14 mouse cellular contexts compared by ENCODE assay signal in genomic region chr10:37400991-37401390, GRCm38 (mm10).
DNase-seq lines count a peak whose midpoint lies in the region; ATAC-seq and TF ChIP-seq lines count a peak whose summit lies in the region.
"Had no signal": no experiment of that assay in that cellular context is flagged by ENCODE, and none has a peak within 500 bp of the region (broad histone marks: within the 10 kb centered on the region; RNA-seq: fewer than 3 reads in every experiment).

No protein-coding gene starts in this region.

- H3K36me3 ChIP-seq in kidney, adult 2 months (ENCODE audit: control insufficient read depth, insufficient read depth, low read length): no peaks in the 10 kb centered on the region
- no peaks in the 10 kb centered on the region for H3K36me3 ChIP-seq in neural tube, embryonic 15.5 days
- H3K36me3 ChIP-seq: neural tube, embryonic 13.5 days had no signal

- 18% methylated on average over 1 of the region's 1 CpGs for WGBS in kidney, adult 2 months
- WGBS in neural tube, embryonic 15.5 days: 77% methylated on average over 1 of the region's 1 CpGs

- H3K9ac ChIP-seq in neural tube, embryonic 15.5 days (replicated peaks): no peak overlapping the region
- H3K9ac ChIP-seq: neural tube, embryonic 13.5 days had no signal

- 0 out of 2 replicates have a peak, but pooled peaks have one; percentile 51 for ATAC-seq in neural tube, embryonic 15.5 days (ENCODE audit: low FRiP score)

- TF ChIP-seq POLR2A in kidney, adult 2 months (IDR thresholded peaks at IDR 0.05; ENCODE audit: low read depth, low read length): no peak

- H3K9me3 ChIP-seq in neural tube, embryonic 15.5 days (replicated peaks): no peaks in the 10 kb centered on the region
- H3K9me3 ChIP-seq: neural tube, embryonic 13.5 days had no signal

- DNase-seq in kidney, adult 2 months: peak; percentile 2
- DNase-seq in kidney, postnatal 36 days: no peak
- DNase-seq in retina, postnatal 1 day: peak; percentile 21
- DNase-seq in retina, embryonic 14.5 days (ENCODE audit: low spot score): no peak
- DNase-seq in cerebellum, postnatal 25 days: peak; percentile 55 to 63
- no peak for DNase-seq in frontal cortex, postnatal 36 days (ENCODE audit: low spot score in 2 of 2)
- no peak for DNase-seq in layer of hippocampus, adult 18-20 months (ENCODE audit: low spot score in 2 of 2)
- DNase-seq: gastrocnemius, postnatal 14 days; heart, postnatal 36 days; spleen, adult 18-20 months; thymus, adult 2 months had no signal

- no peaks in the 10 kb centered on the region; the same call in 1 of the 2 replicates for H3K27me3 ChIP-seq in kidney, adult 2 months (replicated peaks; ENCODE audit: control insufficient read depth, insufficient read depth, low read length)
- no peaks in the 10 kb centered on the region for H3K27me3 ChIP-seq in neural tube, embryonic 15.5 days (replicated peaks)
- H3K27me3 ChIP-seq: CH12.LX; neural tube, embryonic 13.5 days had no signal

- H3K27ac ChIP-seq in kidney, adult 2 months (ENCODE audit: insufficient read depth, low read depth, low read length): no peak overlapping the region
- H3K27ac ChIP-seq in neural tube, embryonic 15.5 days (replicated peaks): no peak overlapping the region

- H3K4me1 ChIP-seq in kidney, adult 2 months (ENCODE audit: control insufficient read depth, insufficient read depth, low read length): no peaks in the 10 kb centered on the region
- H3K4me1 ChIP-seq in neural tube, embryonic 15.5 days: peaks cover 20% of the 10 kb centered on the region

- no peak for TF ChIP-seq CTCF in kidney, adult 2 months (conservative IDR thresholded peaks at IDR 0.05; ENCODE audit: insufficient read depth, insufficient read length, low read depth, low read length)

- no peak overlapping the region for H3K4me3 ChIP-seq in kidney, adult 2 months (ENCODE audit: insufficient read depth, low read depth, low read length)
- H3K4me3 ChIP-seq in neural tube, embryonic 15.5 days (replicated peaks): no peak overlapping the region
- H3K4me3 ChIP-seq: neural tube, embryonic 13.5 days had no signal

- no peak overlapping the region for H3K4me2 ChIP-seq in neural tube, embryonic 15.5 days

Comparison
In these comparisons a context has a peak if more than half of its experiments do, and no peak if none do; other contexts are left out.
1. DNase-seq: peak in kidney, adult 2 months (single experiment), retina, postnatal 1 day (single experiment) and cerebellum, postnatal 25 days (2 of 2); none in kidney, postnatal 36 days (0 of 2), retina, embryonic 14.5 days (single experiment), frontal cortex, postnatal 36 days (0 of 2) and layer of hippocampus, adult 18-20 months (0 of 2).